Mouse (Mus musculus) midbrain, embryonic 14.5 days (tissue): ENCODE measurements at regions not wholly inside any gene's neighbourhood (a gene's known extent, or its start where the extent isn't known, plus 50 kb on each side); places are given as distances from the start of the nearest gene placed in this dataset.

Source experiments
- ATAC-seq: fragments of 200-750 bp; cut with Nextera tagmentation; 2 replicates; pipeline ENCODE4 v1.8.0; 2017; ENCODE audit warnings: moderate number of reproducible peaks, moderate library complexity; ENCODE audit not compliant: low FRiP score, low TSS enrichment
- DNase-seq: peaks from one replicate; pipeline ENCODE4 v3.0.0-alpha.2; 2015
- H3K27ac ChIP-seq: fragments of 300-500 bp; sonication (generic); replicated peaks from 2 replicates; pipeline ENCODE4 v1.5.1; 2014; ENCODE audit warnings: mild to moderate bottlenecking, low read depth, low read length, moderate library complexity
- H3K27me3 ChIP-seq: fragments of 300-500 bp; sonication (generic); 2 replicates; pipeline ENCODE4 v1.6.1; 2014; ENCODE audit warnings: low read length, control low read depth, mixed read lengths; ENCODE audit not compliant: control insufficient read depth, insufficient read depth
- H3K36me3 ChIP-seq: fragments of 300-500 bp; sonication (generic); 2 replicates; pipeline ENCODE4 v1.6.1; 2014; ENCODE audit warnings: low read length, control low read depth; ENCODE audit not compliant: control insufficient read depth, insufficient read depth
- H3K4me1 ChIP-seq: fragments of 300-500 bp; sonication (generic); 2 replicates; pipeline ENCODE4 v1.6.1; 2014; ENCODE audit warnings: mild to moderate bottlenecking, antibody characterized with exemption, low read length, control low read depth; ENCODE audit not compliant: control insufficient read depth, insufficient read depth
- H3K4me2 ChIP-seq: fragments of 300-500 bp; sonication (generic); 2 replicates; pipeline ENCODE4 v1.6.1; 2014; ENCODE audit warnings: mild to moderate bottlenecking, low read length, moderate library complexity
- H3K4me3 ChIP-seq: fragments of 300-500 bp; sonication (generic); replicated peaks from 2 replicates; pipeline ENCODE4 v1.5.1; 2014; ENCODE audit warnings: low read depth, low read length
- H3K9ac ChIP-seq: fragments of 300-500 bp; sonication (generic); replicated peaks from 2 replicates; pipeline ENCODE4 v1.6.1; 2014; ENCODE audit warnings: mild to moderate bottlenecking, low read length, moderate library complexity
- H3K9me3 ChIP-seq: fragments of 300-500 bp; sonication (generic); 2 replicates; pipeline ENCODE4 v1.6.1; 2016; ENCODE audit warnings: low read length, control low read depth, mixed read lengths; ENCODE audit not compliant: control insufficient read depth
- WGBS: fragments of 180-500 bp; shearing (Covaris S2); extraction: QIAGEN DNeasy Blood & Tissue Kit; methylation state at CpG from one replicate; pipeline ENCODE4 v1.1.7; 2014; 5-methylcytosine and 5-hydroxymethylcytosine counted together

GRCm38 (mm10) chr1:143523831-143524521, 116.5 kb upstream of the B3galt2 start:
- no peaks in the 10 kb centered on the region for H3K9me3 ChIP-seq
- no peak overlapping the region for H3K27ac ChIP-seq
- 87% methylated on average over 6 of the region's 6 CpGs for WGBS
- DNase-seq = no peak
- no peak overlapping the region for H3K4me2 ChIP-seq
- H3K4me3 ChIP-seq = no peak overlapping the region
- no peak for ATAC-seq
- no peaks in the 10 kb centered on the region for H3K27me3 ChIP-seq
- no peaks in the 10 kb centered on the region for H3K36me3 ChIP-seq
- no peaks in the 10 kb centered on the region for H3K4me1 ChIP-seq
- H3K9ac ChIP-seq = no peak overlapping the region

GRCm38 (mm10) chr1:143524522-143524865, 116.0 kb upstream of the B3galt2 start:
- Histone ChIP-seq H3K4me1 (no peaks in the 10 kb centered on the region), H3K4me3 (no peak overlapping the region), H3K36me3 (no peaks in the 10 kb centered on the region), H3K4me2 (no peak overlapping the region), H3K27ac (no peak overlapping the region), H3K9ac (no peak overlapping the region), H3K9me3 (no peaks in the 10 kb centered on the region), H3K27me3 (no peaks in the 10 kb centered on the region)
- DNase-seq (no peak), ATAC-seq (no peak)
- 82% methylated on average over 5 of the region's 5 CpGs for WGBS

- no peaks in the 10 kb centered on the region for H3K4me1 ChIP-seq
- no peaks in the 10 kb centered on the region for H3K9me3 ChIP-seq
- H3K4me2 ChIP-seq = no peak overlapping the region
- no peaks in the 10 kb centered on the region for H3K36me3 ChIP-seq
- no peaks in the 10 kb centered on the region for H3K27me3 ChIP-seq
- H3K27ac ChIP-seq = no peak overlapping the region
- 63% methylated on average over 2 of the region's 2 CpGs for WGBS
- no peak for DNase-seq
- ATAC-seq = no peak
- no peak overlapping the region for H3K4me3 ChIP-seq
- no peak overlapping the region for H3K9ac ChIP-seq
These were observed 100.2 kb upstream of the B3galt2 start for GRCm38 (mm10) chr1:143540223-143540622.

- WGBS = 42% methylated on average over 3 of the region's 3 CpGs
- no peak overlapping the region for H3K27ac ChIP-seq
These were observed 99.8 kb upstream of the B3galt2 start for GRCm38 (mm10) chr1:143540701-143541100.

More at GRCm38 (mm10) chr1:143540701-143541100, 99.8 kb upstream of the B3galt2 start:
- no peak overlapping the region for H3K4me3 ChIP-seq
- no peaks in the 10 kb centered on the region for H3K9me3 ChIP-seq
- H3K9ac ChIP-seq = no peak overlapping the region
- H3K36me3 ChIP-seq = no peaks in the 10 kb centered on the region
- no peak overlapping the region for H3K4me2 ChIP-seq
- DNase-seq (no peak), ATAC-seq (no peak)
- no peaks in the 10 kb centered on the region for H3K27me3 ChIP-seq
- H3K4me1 ChIP-seq = no peaks in the 10 kb centered on the region
